Mouse (Mus musculus) midbrain, embryonic 14.5 days (tissue): ENCODE results near the gene Rapgef5. TPM values are rescaled to one million over a fixed set of nuclear protein-coding genes. Genes with fewer than 3 reads are reported as not detected.

Experiments used
- ATAC-seq: fragments of 200-750 bp; cut with Nextera tagmentation; 2 replicates; pipeline ENCODE4 v1.8.0; 2017; ENCODE audit warnings: moderate number of reproducible peaks, moderate library complexity; ENCODE audit not compliant: low FRiP score, low TSS enrichment
- DNase-seq: peaks from one replicate; pipeline ENCODE4 v3.0.0-alpha.2; 2015
- H3K27ac ChIP-seq: fragments of 300-500 bp; sonication (generic); replicated peaks from 2 replicates; pipeline ENCODE4 v1.5.1; 2014; ENCODE audit warnings: mild to moderate bottlenecking, low read depth, low read length, moderate library complexity
- H3K27me3 ChIP-seq: fragments of 300-500 bp; sonication (generic); 2 replicates; pipeline ENCODE4 v1.6.1; 2014; ENCODE audit warnings: low read length, control low read depth, mixed read lengths; ENCODE audit not compliant: control insufficient read depth, insufficient read depth
- H3K36me3 ChIP-seq: fragments of 300-500 bp; sonication (generic); 2 replicates; pipeline ENCODE4 v1.6.1; 2014; ENCODE audit warnings: low read length, control low read depth; ENCODE audit not compliant: control insufficient read depth, insufficient read depth
- H3K4me1 ChIP-seq: fragments of 300-500 bp; sonication (generic); 2 replicates; pipeline ENCODE4 v1.6.1; 2014; ENCODE audit warnings: mild to moderate bottlenecking, antibody characterized with exemption, low read length, control low read depth; ENCODE audit not compliant: control insufficient read depth, insufficient read depth
- H3K4me2 ChIP-seq: fragments of 300-500 bp; sonication (generic); 2 replicates; pipeline ENCODE4 v1.6.1; 2014; ENCODE audit warnings: mild to moderate bottlenecking, low read length, moderate library complexity
- H3K4me3 ChIP-seq: fragments of 300-500 bp; sonication (generic); replicated peaks from 2 replicates; pipeline ENCODE4 v1.5.1; 2014; ENCODE audit warnings: low read depth, low read length
- H3K9ac ChIP-seq: fragments of 300-500 bp; sonication (generic); replicated peaks from 2 replicates; pipeline ENCODE4 v1.6.1; 2014; ENCODE audit warnings: mild to moderate bottlenecking, low read length, moderate library complexity
- H3K9me3 ChIP-seq: fragments of 300-500 bp; sonication (generic); 2 replicates; pipeline ENCODE4 v1.6.1; 2016; ENCODE audit warnings: low read length, control low read depth, mixed read lengths; ENCODE audit not compliant: control insufficient read depth
- WGBS: fragments of 180-500 bp; shearing (Covaris S2); extraction: QIAGEN DNeasy Blood & Tissue Kit; methylation state at CpG from one replicate; pipeline ENCODE4 v1.1.7; 2014; 5-methylcytosine and 5-hydroxymethylcytosine counted together
- polyA plus RNA-seq: library from polyadenylated mRNA; unstranded; fragments of >200 nt; fragmentation: Nextera tagmentation; extraction: Ambion mirVana; gene quantifications from 2 replicates; pipeline ENCODE4 v1.2.1, GENCODE M21; 2014

Gene Rapgef5
- polyA plus RNA-seq, 1 experiment from 2014 or later = 50.8 TPM

DNA sequence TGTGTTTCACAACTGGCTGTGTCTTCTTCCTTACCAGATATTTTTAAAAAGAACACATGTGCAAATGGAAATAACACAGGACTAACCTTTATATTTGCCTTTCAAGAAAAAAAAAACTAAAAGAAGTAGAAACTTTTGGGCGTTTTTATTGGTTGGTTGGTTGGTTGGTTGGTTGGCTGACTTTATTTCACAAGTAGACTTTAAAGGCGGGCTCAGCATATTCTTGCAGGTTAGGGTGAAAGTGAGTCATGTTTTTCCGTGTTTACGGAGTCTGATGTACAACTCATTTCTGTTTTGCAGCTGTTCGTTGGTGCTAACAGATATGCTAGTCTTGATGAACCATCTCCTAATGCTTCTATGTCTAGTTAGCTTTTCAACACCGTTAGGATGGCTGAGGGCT, 196.2 kb downstream of the Rapgef5 start:
- H3K27ac ChIP-seq = no peak overlapping the region
- H3K9ac ChIP-seq = no peak overlapping the region
- no peak overlapping the region for H3K4me3 ChIP-seq
- peaks cover 11% of the 10 kb centered on the region; the same call in 1 of the 2 replicates for H3K4me1 ChIP-seq
- no peaks in the 10 kb centered on the region for H3K9me3 ChIP-seq
- no peaks in the 10 kb centered on the region for H3K27me3 ChIP-seq
- no peak overlapping the region for H3K4me2 ChIP-seq
- 90% methylated on average over 6 of the region's 6 CpGs for WGBS
- ATAC-seq = no peak
- no peak for DNase-seq
- H3K36me3 ChIP-seq = no peaks in the 10 kb centered on the region

DNA sequence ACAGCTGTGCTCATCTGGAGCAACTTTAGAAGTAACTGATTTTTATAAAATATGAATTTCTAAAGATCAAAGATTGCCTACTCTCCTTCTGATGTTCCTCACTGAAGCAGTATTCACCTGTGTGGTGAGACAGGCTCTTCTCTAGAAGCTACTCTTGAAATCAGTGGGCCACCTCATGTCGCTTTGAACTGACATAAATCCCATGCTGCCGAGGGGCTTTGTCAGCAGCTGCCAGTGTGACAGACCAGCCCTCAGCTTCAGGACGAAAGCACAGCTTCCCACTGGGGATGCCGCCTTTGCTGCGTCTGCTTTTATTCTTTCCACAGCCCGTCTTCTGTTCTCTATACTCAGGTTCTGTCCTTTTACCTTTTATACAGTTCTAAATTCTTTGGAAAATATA, 197.3 kb downstream of the Rapgef5 start:
- no peak overlapping the region for H3K4me3 ChIP-seq
- H3K4me1 ChIP-seq = peaks cover 11% of the 10 kb centered on the region; the same call in 1 of the 2 replicates
- no peaks in the 10 kb centered on the region for H3K9me3 ChIP-seq
- DNase-seq = peak; percentile 70
- 3% methylated on average over 6 of the region's 6 CpGs for WGBS
- no peak overlapping the region for H3K4me2 ChIP-seq
- ATAC-seq = peak; percentile 46; the same call in 1 of the 2 replicates
- H3K27ac ChIP-seq = peak overlapping the region; percentile 65
- H3K27me3 ChIP-seq = no peaks in the 10 kb centered on the region
- no peak overlapping the region for H3K9ac ChIP-seq
- H3K36me3 ChIP-seq = no peaks in the 10 kb centered on the region

- Histone ChIP-seq H3K4me3 (no peak overlapping the region), H3K9ac (no peak overlapping the region), H3K9me3 (no peaks in the 10 kb centered on the region), H3K27ac (peak overlapping the region; percentile 57), H3K27me3 (no peaks in the 10 kb centered on the region), H3K36me3 (peaks cover 39% of the 10 kb centered on the region), H3K4me1 (peaks cover 15% of the 10 kb centered on the region), H3K4me2 (peak overlapping the region; percentile 10; the same call in 1 of the 2 replicates)
- whole genome bisulfite sequencing = 34% methylated on average over 14 of the region's 14 CpGs
- DNase-seq (peak; percentile 79), ATAC-seq (peak; percentile 74; the same call in 1 of the 2 replicates)
Observed at GRCm38 (mm10) chr12:117720794-117721747, 204.8 kb downstream of the Rapgef5 start.

GRCm38 (mm10) chr12:117721748-117722150, 205.5 kb downstream of the Rapgef5 start:
- Histone ChIP-seq H3K36me3 (peaks cover 45% of the 10 kb centered on the region), H3K4me3 (no peak overlapping the region), H3K4me2 (peak overlapping the region; percentile 10; the same call in 1 of the 2 replicates), H3K27ac (peak overlapping the region; percentile 57), H3K9me3 (no peaks in the 10 kb centered on the region), H3K9ac (no peak overlapping the region), H3K27me3 (no peaks in the 10 kb centered on the region), H3K4me1 (peaks cover 15% of the 10 kb centered on the region)
- 16% methylated on average over 6 of the region's 6 CpGs for WGBS
- DNase-seq (no peak), ATAC-seq (no peak)

GRCm38 (mm10) chr12:117725011-117725410, 208.7 kb downstream of the Rapgef5 start:
- WGBS = 95% methylated on average over 4 of the region's 4 CpGs
- ATAC-seq (no peak), DNase-seq (no peak)
- no peaks in the 10 kb centered on the region for H3K9me3 ChIP-seq
- H3K4me3 ChIP-seq = no peak overlapping the region
- H3K27me3 ChIP-seq = no peaks in the 10 kb centered on the region
- no peak overlapping the region for H3K4me2 ChIP-seq
- peaks cover 50% of the 10 kb centered on the region for H3K36me3 ChIP-seq
- no peak overlapping the region for H3K9ac ChIP-seq
- H3K4me1 ChIP-seq = peaks cover 24% of the 10 kb centered on the region
- no peak overlapping the region for H3K27ac ChIP-seq

GRCm38 (mm10) chr12:117727481-117728177, 211.3 kb downstream of the Rapgef5 start:
- peak; percentile 28; the same call in 1 of the 2 replicates for ATAC-seq
- Histone ChIP-seq H3K4me2 (no peak overlapping the region), H3K9ac (no peak overlapping the region), H3K36me3 (peaks cover 49% of the 10 kb centered on the region), H3K4me1 (peaks cover 9% of the 10 kb centered on the region; the same call in 1 of the 2 replicates), H3K9me3 (no peaks in the 10 kb centered on the region), H3K27me3 (no peaks in the 10 kb centered on the region), H3K27ac (peak overlapping the region; percentile 71), H3K4me3 (no peak overlapping the region)
- DNase-seq = no peak
- WGBS = 82% methylated on average over 8 of the region's 8 CpGs

- 10% methylated on average over 3 of the region's 3 CpGs for WGBS
- DNase-seq (peak; percentile 83), ATAC-seq (peak; percentile 57; the same call in 1 of the 2 replicates)
- peak overlapping the region; percentile 71 for H3K27ac ChIP-seq
- no peak overlapping the region for H3K4me2 ChIP-seq
- H3K9ac ChIP-seq = no peak overlapping the region
- H3K9me3 ChIP-seq = no peaks in the 10 kb centered on the region
- H3K4me3 ChIP-seq = no peak overlapping the region
- H3K27me3 ChIP-seq = no peaks in the 10 kb centered on the region
- H3K36me3 ChIP-seq = peaks cover 49% of the 10 kb centered on the region
- H3K4me1 ChIP-seq = peaks cover 9% of the 10 kb centered on the region; the same call in 1 of the 2 replicates
Observed at GRCm38 (mm10) chr12:117728178-117728611, 211.9 kb downstream of the Rapgef5 start.

DNA sequence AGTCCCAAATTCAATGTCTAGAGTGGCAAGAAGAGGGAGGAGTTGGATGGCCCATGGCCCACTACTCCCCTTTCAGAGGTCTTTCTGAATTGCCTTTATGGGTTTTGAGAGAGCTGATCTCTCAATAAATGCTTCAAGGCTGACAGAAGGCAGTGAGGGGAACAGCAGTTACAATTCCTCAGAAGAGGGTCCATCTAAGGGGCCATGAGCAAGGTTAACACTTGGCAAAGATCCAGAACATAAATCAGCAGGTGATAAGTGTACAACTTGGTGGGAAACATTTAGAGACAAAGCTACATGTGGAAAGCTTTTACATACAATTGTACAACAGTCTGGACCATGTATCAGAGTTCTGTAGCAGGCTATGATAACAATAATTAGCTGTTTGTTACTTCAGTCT, 217.3 kb downstream of the Rapgef5 start:
- no peak for ATAC-seq
- no peak for DNase-seq
- H3K4me1 ChIP-seq = peaks cover 20% of the 10 kb centered on the region

More for the DNA sequence above, 217.3 kb downstream of the Rapgef5 start:
- Histone ChIP-seq H3K9ac (no peak overlapping the region), H3K27ac (no peak overlapping the region), H3K36me3 (peaks cover 25% of the 10 kb centered on the region), H3K4me2 (no peak overlapping the region), H3K27me3 (no peaks in the 10 kb centered on the region), H3K9me3 (no peaks in the 10 kb centered on the region), H3K4me3 (no peak overlapping the region)
